Mouse (Mus musculus) G1E-ER4 (cell line): ENCODE results near the gene Ppfia4. TPM values are rescaled to one million over a fixed set of nuclear protein-coding genes. Genes with fewer than 3 reads are reported as not detected.

ENCODE experiments used
- GATA1 ChIP-seq: IDR thresholded peaks from one replicate; pipeline ENCODE4 v1.8.0; 2012; ENCODE audit warnings: low read length, inconsistent platforms
- polyA plus RNA-seq: library from polyadenylated mRNA; stranded (reverse); fragments of >175 nt; gene quantifications from 2 replicates; pipeline ENCODE4 v1.2.3, GENCODE M21; 2012

Ppfia4 gene
- polyA plus RNA-seq, 1 experiment = 0.08 TPM

GRCm38 (mm10) chr1:134343567-134343966, 10.8 kb upstream of the Ppfia4 start:
- no peak for TF ChIP-seq GATA1

- no peak for TF ChIP-seq GATA1
Observed at GRCm38 (mm10) chr1:134342781-134343310, 10.1 kb upstream of the Ppfia4 start.

GRCm38 (mm10) chr1:134342278-134342664, 9.5 kb upstream of the Ppfia4 start:
- no peak for TF ChIP-seq GATA1

DNA sequence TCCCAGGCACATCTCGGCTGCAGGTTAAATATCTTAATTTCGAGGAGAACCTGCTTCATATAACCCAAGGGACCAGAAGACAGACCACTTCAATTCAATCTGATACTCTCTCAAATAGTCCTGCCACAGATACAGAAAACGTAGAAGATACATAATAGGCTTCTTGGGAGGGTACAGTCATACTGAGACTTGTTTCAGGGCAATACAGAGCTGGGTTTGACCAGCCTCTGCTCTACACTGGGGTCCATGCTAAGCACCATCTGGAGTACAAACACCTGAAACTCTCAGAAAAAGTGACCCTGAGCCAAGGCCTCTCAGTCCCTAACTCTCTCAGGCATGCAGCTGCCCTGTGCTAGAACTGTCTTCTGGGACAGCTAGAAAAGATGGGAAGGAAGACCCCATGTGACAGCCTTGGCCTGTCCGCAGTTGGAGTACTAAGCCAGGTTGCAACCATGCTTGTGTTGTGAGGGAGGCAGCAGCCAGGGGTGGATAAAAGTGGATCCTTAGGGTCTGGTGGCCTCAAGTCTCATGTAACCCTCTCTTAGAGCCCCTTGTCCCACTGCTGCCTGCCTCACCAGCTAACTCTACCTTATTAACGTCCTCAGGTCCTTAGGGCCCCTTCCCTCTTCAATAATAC, 9.0 kb upstream of the Ppfia4 start:
- TF ChIP-seq GATA1 = no peak

- no peak for TF ChIP-seq GATA1
Observed at GRCm38 (mm10) chr1:134339757-134340619, 7.3 kb upstream of the Ppfia4 start.

- TF ChIP-seq GATA1 = no peak
Observed at GRCm38 (mm10) chr1:134339162-134339561, 6.4 kb upstream of the Ppfia4 start.

DNA sequence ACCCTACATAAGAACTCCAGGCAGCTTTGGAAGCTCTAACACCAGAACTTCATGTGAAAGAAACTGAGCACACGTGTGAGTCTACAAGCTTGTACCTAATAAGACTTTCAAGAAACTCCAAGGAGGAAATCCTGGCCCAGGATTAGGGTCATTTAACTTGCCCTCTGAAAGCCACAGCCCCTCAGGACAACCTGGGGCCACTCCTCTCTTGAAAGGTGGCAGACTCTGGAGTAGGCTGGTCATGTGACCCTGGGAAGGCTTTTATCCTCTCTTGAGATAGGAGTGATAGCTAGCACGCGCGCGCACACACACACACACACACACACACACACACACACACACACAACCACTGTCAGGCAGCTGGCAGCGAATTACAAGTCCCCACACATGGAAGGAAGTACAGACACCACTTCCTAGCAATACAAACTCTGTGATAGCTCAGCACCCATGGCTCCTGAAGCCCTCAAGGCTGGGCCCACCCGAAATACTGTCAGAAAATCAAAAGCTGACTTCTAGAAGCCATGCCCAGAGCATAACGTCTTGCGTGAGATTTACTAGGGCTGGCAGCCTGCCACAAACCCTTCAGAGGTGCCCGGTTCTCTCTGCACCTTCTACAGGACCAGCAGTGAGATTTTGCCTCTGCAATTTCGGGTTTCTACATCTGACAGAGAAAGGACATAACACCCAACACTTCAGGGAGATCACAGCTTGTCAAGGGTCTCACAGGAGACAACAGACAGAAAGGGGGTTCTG, 4.4 kb upstream of the Ppfia4 start:
- TF ChIP-seq GATA1 = no peak

GRCm38 (mm10) chr1:134335924-134336810, 3.4 kb upstream of the Ppfia4 start:
- TF ChIP-seq GATA1 = no peak

DNA sequence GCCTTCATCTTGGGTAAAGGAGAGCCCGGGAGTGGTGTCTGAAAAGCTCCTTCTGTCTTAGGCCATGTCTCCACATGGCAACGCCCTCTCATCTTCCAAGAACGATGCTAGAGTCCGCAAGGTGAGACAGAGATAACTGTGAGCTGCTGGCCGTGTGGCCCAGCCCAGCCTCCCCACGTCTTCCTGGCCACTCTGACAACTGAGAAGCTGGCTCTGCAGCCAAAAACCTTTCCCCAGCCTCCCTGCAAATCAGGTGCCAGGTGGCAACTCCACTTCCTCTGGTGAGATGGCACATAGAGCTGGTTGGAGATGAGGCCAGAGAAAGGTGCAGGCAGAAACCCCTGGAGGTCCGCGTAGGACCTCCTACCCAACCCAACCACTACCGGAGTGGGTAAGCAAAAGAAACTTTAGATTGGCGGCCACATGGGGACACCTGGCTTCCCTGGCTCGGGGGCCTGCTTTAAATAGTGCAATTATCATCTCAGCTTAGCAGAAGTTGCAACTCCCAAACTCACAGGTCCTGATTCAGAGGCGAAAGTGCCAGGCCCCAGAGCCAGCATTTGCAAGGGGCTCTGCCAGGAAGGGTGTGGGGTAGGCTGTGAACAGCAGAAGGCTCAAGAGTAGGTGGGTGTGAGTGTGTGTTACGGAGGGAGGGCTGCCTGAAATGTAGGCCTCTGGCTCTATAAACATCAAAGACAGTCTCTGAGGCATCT, 2.6 kb upstream of the Ppfia4 start:
- no peak for TF ChIP-seq GATA1

DNA sequence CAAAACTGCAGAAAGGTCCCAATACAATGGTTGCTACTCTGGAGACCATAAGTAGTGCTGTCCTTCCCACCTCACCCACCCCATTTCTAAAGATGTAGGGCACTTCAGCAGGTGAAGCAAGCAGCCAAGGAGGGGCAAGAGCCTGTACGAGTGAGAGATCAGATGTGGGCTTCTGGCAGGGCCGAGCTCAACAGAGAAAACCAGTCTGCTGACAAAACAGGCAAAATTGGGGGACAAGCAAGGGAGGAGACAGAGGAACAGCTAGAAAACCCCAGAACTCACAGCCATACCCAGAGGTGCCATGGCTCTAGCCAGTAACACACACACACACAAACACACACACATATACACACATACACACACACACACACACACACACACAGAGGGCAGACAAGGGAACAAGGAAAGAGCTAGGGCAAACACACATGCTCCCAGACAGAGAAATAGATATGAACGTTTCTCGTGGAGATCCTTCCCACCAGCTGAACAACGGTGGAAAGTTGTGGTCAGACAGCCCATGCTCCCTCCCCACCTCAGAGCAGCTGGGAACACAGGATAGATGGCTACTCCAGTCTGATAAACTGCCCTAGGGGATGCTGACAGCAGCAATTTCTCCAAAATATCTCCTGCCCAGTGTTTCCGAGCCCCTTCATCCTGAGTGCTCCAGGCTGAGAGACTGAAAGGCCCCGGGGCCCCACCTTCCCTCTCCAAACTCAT, 1.5 kb upstream of the Ppfia4 start:
- TF ChIP-seq GATA1 = no peak

GRCm38 (mm10) chr1:134333371-134334110, 813 bp upstream of the Ppfia4 start:
- no peak for TF ChIP-seq GATA1

DNA sequence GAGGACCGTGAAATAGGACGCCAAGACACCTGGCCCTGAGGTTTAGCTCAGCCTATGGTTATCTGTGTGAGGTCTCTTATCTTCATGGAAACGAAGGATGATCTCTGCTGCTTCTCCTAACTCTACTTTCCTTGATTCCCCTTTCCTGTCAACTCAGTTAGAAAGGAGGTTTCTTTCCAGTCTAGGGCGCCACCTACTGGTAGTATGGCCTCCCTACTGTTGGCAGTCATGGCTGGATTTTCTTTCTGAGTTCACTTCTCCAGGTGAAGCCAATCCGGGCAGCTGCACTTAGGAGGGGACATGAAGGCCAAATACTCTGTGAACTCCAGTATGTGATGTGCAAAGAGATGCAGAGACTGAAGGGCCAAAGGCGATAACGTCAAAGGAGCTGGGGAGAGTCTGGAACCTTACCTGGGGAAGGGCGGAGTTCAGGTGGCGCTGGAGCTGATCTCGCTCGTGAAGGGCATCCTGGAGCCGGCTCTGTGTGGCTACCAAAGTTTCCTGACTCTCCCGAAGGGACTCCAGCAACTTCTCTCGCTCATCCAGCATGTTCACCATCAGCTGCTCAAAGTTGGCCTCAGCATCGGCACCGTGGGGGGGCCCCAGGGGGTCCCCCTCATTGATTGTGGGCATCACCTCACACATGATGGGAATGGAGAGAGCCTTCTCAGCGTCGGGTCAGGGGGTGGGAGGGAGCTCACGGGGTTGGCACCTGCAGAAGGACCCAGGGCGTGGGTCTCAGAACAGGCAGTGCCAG, 671 bp downstream of the Ppfia4 start:
- TF ChIP-seq GATA1 = no peak
